Mouse (Mus musculus): Measurements from ENCODE around the gene Acox3. TPM values are rescaled to one million over a fixed set of nuclear protein-coding genes. Genes with fewer than 3 reads are reported as not detected.

Acox3 gene
- 10.9 and 14.2 TPM in 2 replicates for polyA plus RNA-seq (2016; fragmentation: Nextera tagmentation; extraction: Ambion mirVana)

GRCm38 (mm10) chr5:35582445-35583220 is at the start of gene Acox3:
Gene Acox3 (plus strand): TSS chr5:35583040.
- 0 out of 2 replicates have a peak, but pooled peaks cover under 1% of the 10 kb centered on the region for H3K36me3 ChIP-seq
- under 1% methylated on average over 35 of the region's 35 CpGs for WGBS
- peak within 1 kb of the TSS; percentile 85 for H3K27ac ChIP-seq
- H3K9me3 ChIP-seq = no peaks in the 10 kb centered on the region
- peaks cover 15% of the 10 kb centered on the region for H3K4me1 ChIP-seq (replicated peaks)
- H3K27me3 ChIP-seq (ENCODE audit: insufficient read depth, poor library complexity, severe bottlenecking) = no peaks in the 10 kb centered on the region
- DNase-seq (ENCODE audit: low spot score) = peak; percentile 94
- H3K4me3 ChIP-seq = peak within 1 kb of the TSS; percentile 71

DNA sequence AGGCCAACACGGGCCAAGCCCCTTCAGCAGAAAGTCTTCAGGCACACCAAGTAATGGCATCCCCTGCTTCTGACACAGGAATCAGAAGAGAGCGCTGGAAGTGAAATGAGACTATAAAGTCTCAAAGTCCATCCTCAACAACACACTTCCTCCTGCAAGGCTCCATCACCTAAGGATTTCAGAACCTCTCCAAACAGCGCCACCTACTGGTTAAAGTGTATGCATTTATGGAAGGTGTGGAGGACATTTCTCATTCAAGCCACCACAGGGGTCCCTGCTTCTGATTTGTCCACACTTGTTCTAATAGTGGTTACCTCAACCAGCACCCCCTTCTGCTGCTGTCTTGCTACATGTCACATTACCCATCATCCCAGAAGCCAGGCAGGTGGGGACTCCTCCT is 46.6 kb upstream of the Acox3 start:
- 67% methylated on average over 3 of the region's 3 CpGs for WGBS
- Histone ChIP-seq H3K4me3 (no peak overlapping the region), H3K9me3 (no peaks in the 10 kb centered on the region), H3K4me1 (replicated peaks) (peaks cover 19% of the 10 kb centered on the region), H3K27me3 (ENCODE audit: insufficient read depth, poor library complexity, severe bottlenecking) (peaks cover 5% of the 10 kb centered on the region; the same call in 1 of the 2 replicates), H3K36me3 (no peaks in the 10 kb centered on the region), H3K27ac (no peak overlapping the region)
- DNase-seq (ENCODE audit: low spot score) = no peak

DNA sequence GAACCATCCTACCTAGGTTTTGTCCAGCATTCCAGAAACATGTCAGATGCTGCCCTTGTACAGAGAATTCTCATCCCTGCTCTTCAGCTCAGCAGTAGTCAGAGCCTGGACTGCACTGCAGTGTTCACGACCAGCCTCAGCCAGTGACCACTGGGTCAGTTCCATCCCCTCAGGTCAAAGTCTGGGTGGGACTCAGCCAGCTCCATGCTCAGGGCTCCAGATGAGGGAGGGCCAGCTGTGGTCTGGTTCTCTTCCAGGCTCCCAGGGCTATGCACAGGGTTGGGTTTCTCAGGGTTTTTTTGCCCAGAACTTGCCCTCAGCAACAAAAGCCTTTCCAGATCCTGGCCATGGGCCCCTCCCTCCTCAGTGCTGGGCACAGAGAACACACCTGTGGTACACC is 45.4 kb upstream of the Acox3 start:
- no peak for DNase-seq (ENCODE audit: low spot score)
- H3K4me3 ChIP-seq = no peak overlapping the region
- 64% methylated on average over 1 of the region's 1 CpGs for whole genome bisulfite sequencing
- no peak overlapping the region for H3K27ac ChIP-seq
- peaks cover 16% of the 10 kb centered on the region for H3K4me1 ChIP-seq (replicated peaks)
- no peaks in the 10 kb centered on the region for H3K9me3 ChIP-seq
- H3K27me3 ChIP-seq (ENCODE audit: insufficient read depth, poor library complexity, severe bottlenecking) = no peaks in the 10 kb centered on the region
- no peaks in the 10 kb centered on the region for H3K36me3 ChIP-seq

GRCm38 (mm10) chr5:35538022-35538421 is 44.8 kb upstream of the Acox3 start:
- 91% methylated on average over 3 of the region's 3 CpGs for WGBS
- Histone ChIP-seq H3K9me3 (no peaks in the 10 kb centered on the region), H3K27ac (no peak overlapping the region), H3K36me3 (no peaks in the 10 kb centered on the region), H3K4me3 (no peak overlapping the region), H3K27me3 (ENCODE audit: insufficient read depth, poor library complexity, severe bottlenecking) (no peaks in the 10 kb centered on the region), H3K4me1 (replicated peaks) (peaks cover 16% of the 10 kb centered on the region)
- DNase-seq (ENCODE audit: low spot score) = no peak

DNA sequence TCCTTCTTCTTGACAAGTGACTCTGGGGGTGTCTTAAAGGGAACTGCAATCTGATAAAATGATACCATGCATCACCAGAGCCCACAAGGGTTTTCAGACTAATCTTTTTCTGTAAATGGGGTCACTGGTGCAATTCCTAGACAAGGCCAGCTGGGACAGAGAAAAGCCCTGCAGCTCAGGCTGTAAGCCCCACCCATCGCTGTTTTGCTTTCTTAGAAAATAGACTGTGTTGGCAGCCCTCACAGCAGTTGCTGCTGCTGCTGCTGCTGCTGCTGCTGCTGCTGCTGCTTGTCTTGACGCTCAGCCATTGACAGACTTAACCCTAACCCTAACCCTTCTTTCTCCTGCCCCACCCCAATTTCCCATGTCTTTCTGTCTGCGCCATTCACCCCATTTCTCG is 43.3 kb upstream of the Acox3 start:
- Histone ChIP-seq H3K4me1 (replicated peaks) (peaks cover 16% of the 10 kb centered on the region), H3K4me3 (no peak overlapping the region), H3K27me3 (ENCODE audit: insufficient read depth, poor library complexity, severe bottlenecking) (no peaks in the 10 kb centered on the region), H3K36me3 (no peaks in the 10 kb centered on the region), H3K27ac (no peak overlapping the region), H3K9me3 (no peaks in the 10 kb centered on the region)
- WGBS = 54% methylated on average over 4 of the region's 4 CpGs
- DNase-seq (ENCODE audit: low spot score) = no peak

- H3K27ac ChIP-seq = peak overlapping the region; percentile 53; the same call in 1 of the 2 replicates
- 54% methylated on average over 5 of the region's 5 CpGs for WGBS
- peaks cover 16% of the 10 kb centered on the region for H3K4me1 ChIP-seq (replicated peaks)
These were observed 42.3 kb upstream of the Acox3 start for GRCm38 (mm10) chr5:35540555-35540954.

DNA sequence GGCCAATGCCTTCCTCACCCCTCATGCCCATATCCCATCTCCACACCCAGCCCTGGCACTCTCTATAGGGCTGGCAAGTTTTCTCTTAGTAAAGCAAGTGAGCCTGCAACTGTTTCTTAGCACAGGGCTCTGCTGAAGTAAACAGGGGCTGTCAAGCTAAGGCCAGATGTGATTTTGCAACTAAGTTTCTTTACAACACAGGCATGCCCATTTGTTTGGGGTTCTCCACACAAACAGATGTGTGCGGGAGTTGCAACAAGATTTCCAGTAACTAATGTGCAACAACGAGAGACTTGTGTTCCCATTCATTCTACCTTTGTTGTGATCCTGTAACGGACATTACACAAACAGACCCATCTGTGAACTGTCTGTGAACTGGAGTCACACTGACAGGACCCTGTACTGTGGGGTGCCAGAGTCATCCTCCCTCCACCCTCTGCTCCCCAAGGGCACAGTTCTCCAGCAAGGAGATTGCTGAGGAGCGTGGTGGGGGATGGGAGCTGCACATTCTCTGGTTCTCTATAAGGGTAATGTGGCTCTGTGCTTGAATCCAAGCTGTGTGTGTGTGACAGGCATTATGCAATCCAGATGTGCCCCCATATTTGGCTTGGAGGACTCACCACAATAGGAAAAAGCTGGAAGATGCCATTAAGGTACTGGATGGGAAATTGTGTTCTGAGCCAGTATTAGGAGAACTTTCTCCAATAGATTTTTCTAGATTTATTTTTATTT is 41.6 kb upstream of the Acox3 start:
- Histone ChIP-seq H3K9me3 (no peaks in the 10 kb centered on the region), H3K27me3 (ENCODE audit: insufficient read depth, poor library complexity, severe bottlenecking) (no peaks in the 10 kb centered on the region), H3K4me1 (replicated peaks) (peaks cover 16% of the 10 kb centered on the region), H3K36me3 (no peaks in the 10 kb centered on the region), H3K4me3 (no peak overlapping the region), H3K27ac (peak overlapping the region; percentile 53; the same call in 1 of the 2 replicates)
- WGBS = 70% methylated on average over 4 of the region's 4 CpGs
- peak; percentile 36 for DNase-seq (ENCODE audit: low spot score)

More at GRCm38 (mm10) chr5:35540555-35540954, 42.3 kb upstream of the Acox3 start:
- Histone ChIP-seq H3K9me3 (no peaks in the 10 kb centered on the region), H3K36me3 (no peaks in the 10 kb centered on the region), H3K27me3 (ENCODE audit: insufficient read depth, poor library complexity, severe bottlenecking) (no peaks in the 10 kb centered on the region), H3K4me3 (no peak overlapping the region)
- DNase-seq (ENCODE audit: low spot score) = peak; percentile 16

GRCm38 (mm10) chr5:35546127-35546526 is 36.7 kb upstream of the Acox3 start:
- H3K27me3 ChIP-seq (ENCODE audit: insufficient read depth, poor library complexity, severe bottlenecking) = no peaks in the 10 kb centered on the region
- no peak for DNase-seq (ENCODE audit: low spot score)
- no peak overlapping the region for H3K4me3 ChIP-seq
- H3K4me1 ChIP-seq (replicated peaks) = peaks cover 3% of the 10 kb centered on the region
- H3K36me3 ChIP-seq = no peaks in the 10 kb centered on the region
- no peaks in the 10 kb centered on the region for H3K9me3 ChIP-seq
- no peak overlapping the region for H3K27ac ChIP-seq

- peaks cover 7% of the 10 kb centered on the region; the same call in 1 of the 2 replicates for H3K4me1 ChIP-seq (replicated peaks)
- no peak overlapping the region for H3K4me3 ChIP-seq
- 53% methylated on average over 7 of the region's 7 CpGs for WGBS
- 0 out of 2 replicates have a peak overlapping the region, but pooled peaks have one; percentile 35 for H3K27ac ChIP-seq
- H3K27me3 ChIP-seq (ENCODE audit: insufficient read depth, poor library complexity, severe bottlenecking) = no peaks in the 10 kb centered on the region
- no peak for DNase-seq (ENCODE audit: low spot score)
- peaks cover 33% of the 10 kb centered on the region for H3K36me3 ChIP-seq
- no peaks in the 10 kb centered on the region for H3K9me3 ChIP-seq
These were observed 30.7 kb upstream of the Acox3 start for GRCm38 (mm10) chr5:35551855-35552837.

- 86% methylated on average over 4 of the region's 4 CpGs for WGBS
- Histone ChIP-seq H3K4me3 (no peak overlapping the region), H3K27me3 (ENCODE audit: insufficient read depth, poor library complexity, severe bottlenecking) (no peaks in the 10 kb centered on the region), H3K36me3 (peaks cover 42% of the 10 kb centered on the region), H3K4me1 (replicated peaks) (peaks cover 12% of the 10 kb centered on the region), H3K27ac (no peak overlapping the region), H3K9me3 (no peaks in the 10 kb centered on the region)
- no peak for DNase-seq (ENCODE audit: low spot score)
These were observed 29.9 kb upstream of the Acox3 start for GRCm38 (mm10) chr5:35552838-35553539.

DNA sequence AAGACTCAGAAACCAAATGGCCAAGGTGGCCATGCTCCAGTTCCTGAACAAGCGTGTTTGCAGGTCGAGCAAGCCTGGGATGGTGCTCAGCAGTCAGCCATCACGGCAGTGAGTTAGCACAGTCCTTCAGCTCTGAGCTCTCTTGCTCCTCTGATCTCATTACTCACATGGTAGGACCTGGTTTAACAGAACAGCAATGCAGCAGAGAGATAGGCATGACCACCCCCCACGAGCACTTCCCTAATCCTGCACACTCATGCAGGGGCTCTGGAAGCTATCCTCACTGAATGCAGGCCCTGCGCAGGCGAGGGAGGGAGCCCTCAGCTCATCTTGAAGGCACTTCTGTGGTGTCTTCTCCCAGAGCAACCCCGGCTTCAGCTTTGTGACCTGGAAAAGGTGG is 26.4 kb upstream of the Acox3 start:
- DNase-seq (ENCODE audit: low spot score) = no peak
- H3K27me3 ChIP-seq (ENCODE audit: insufficient read depth, poor library complexity, severe bottlenecking) = no peaks in the 10 kb centered on the region
- H3K4me3 ChIP-seq = no peak overlapping the region
- H3K27ac ChIP-seq = no peak overlapping the region
- 83% methylated on average over 7 of the region's 7 CpGs for WGBS
- H3K36me3 ChIP-seq = peaks cover 73% of the 10 kb centered on the region
- peaks cover 13% of the 10 kb centered on the region for H3K4me1 ChIP-seq (replicated peaks)
- H3K9me3 ChIP-seq = no peaks in the 10 kb centered on the region
